Mouse (Mus musculus): ENCODE measurements around the gene Wwox. TPM values are rescaled to one million over a fixed set of nuclear protein-coding genes. Genes with fewer than 3 reads are reported as not detected.
A peak's percentile ranks its signal among the peaks of the same experiment; 100 is the strongest.

Wwox gene
- polyA plus RNA-seq, 1 experiment from 2014 or later = 11.6 TPM

- Histone ChIP-seq H3K36me3 (ENCODE audit: insufficient read depth, low read length) (no peaks in the 10 kb centered on the region), H3K9me3 (ENCODE audit: low read length) (no peaks in the 10 kb centered on the region), H3K27ac (ENCODE audit: low read length) (no peak overlapping the region), H3K4me1 (ENCODE audit: insufficient read depth, low read depth, low read length) (no peaks in the 10 kb centered on the region), H3K4me2 (replicated peaks; ENCODE audit: low read depth, low read length) (no peak overlapping the region), H3K4me3 (ENCODE audit: low read depth, low read length) (no peak overlapping the region), H3K27me3 (replicated peaks; ENCODE audit: insufficient read depth, low read length) (no peaks in the 10 kb centered on the region), H3K9ac (replicated peaks; ENCODE audit: low read depth) (no peak overlapping the region)
- DNase-seq (ENCODE audit: low spot score) = no peak
- TF ChIP-seq CTCF (IDR thresholded peaks at IDR 0.05) (no peak), EP300 (IDR thresholded peaks at IDR 0.05) (no peak)
- no peak for ATAC-seq
- WGBS = 93% methylated on average over 9 of the region's 9 CpGs
These were observed 367.5 kb downstream of the Wwox start for GRCm38 (mm10) chr8:114806826-114807420.

- no peak for DNase-seq (ENCODE audit: low spot score)
- Histone ChIP-seq H3K27ac (ENCODE audit: low read length) (no peak overlapping the region), H3K9ac (replicated peaks; ENCODE audit: low read depth) (no peak overlapping the region), H3K4me1 (ENCODE audit: insufficient read depth, low read depth, low read length) (no peaks in the 10 kb centered on the region), H3K4me2 (replicated peaks; ENCODE audit: low read depth, low read length) (no peak overlapping the region), H3K36me3 (ENCODE audit: insufficient read depth, low read length) (no peaks in the 10 kb centered on the region), H3K4me3 (ENCODE audit: low read depth, low read length) (no peak overlapping the region), H3K9me3 (ENCODE audit: low read length) (no peaks in the 10 kb centered on the region), H3K27me3 (replicated peaks; ENCODE audit: insufficient read depth, low read length) (no peaks in the 10 kb centered on the region)
- no peak for ATAC-seq
- 89% methylated on average over 22 of the region's 22 CpGs for WGBS
- TF ChIP-seq CTCF (IDR thresholded peaks at IDR 0.05) = no peak
These were observed 368.4 kb downstream of the Wwox start for GRCm38 (mm10) chr8:114807676-114808426.

DNA sequence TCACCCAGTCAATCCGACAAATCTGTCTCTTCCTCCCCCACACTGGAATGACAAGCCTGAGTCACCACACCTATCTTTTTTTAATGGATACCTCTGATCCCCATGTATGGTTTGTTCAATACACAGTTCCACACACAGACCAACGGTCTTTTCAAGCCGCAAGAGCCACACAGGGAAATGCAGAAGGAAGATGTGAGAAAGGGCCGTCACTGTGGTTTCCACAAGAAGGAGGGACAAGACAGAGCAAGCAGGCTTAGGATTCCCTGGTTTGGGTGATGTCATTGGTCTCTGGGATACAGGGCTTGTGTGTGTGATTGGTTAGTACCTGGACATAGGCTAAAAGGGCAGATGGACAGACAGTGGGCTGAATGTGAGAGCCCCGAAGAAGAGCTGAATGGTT, 371.0 kb downstream of the Wwox start:
- ATAC-seq = no peak
- Histone ChIP-seq H3K36me3 (ENCODE audit: insufficient read depth, low read length) (no peaks in the 10 kb centered on the region), H3K9ac (replicated peaks; ENCODE audit: low read depth) (no peak overlapping the region), H3K4me2 (replicated peaks; ENCODE audit: low read depth, low read length) (no peak overlapping the region), H3K4me3 (ENCODE audit: low read depth, low read length) (no peak overlapping the region), H3K27me3 (replicated peaks; ENCODE audit: insufficient read depth, low read length) (no peaks in the 10 kb centered on the region), H3K9me3 (ENCODE audit: low read length) (no peaks in the 10 kb centered on the region), H3K27ac (ENCODE audit: low read length) (no peak overlapping the region), H3K4me1 (ENCODE audit: insufficient read depth, low read depth, low read length) (no peaks in the 10 kb centered on the region)
- no peak for DNase-seq (ENCODE audit: low spot score)
- TF ChIP-seq EP300 (IDR thresholded peaks at IDR 0.05) = no peak
- no peak for TF ChIP-seq CTCF (IDR thresholded peaks at IDR 0.05)
- WGBS = 90% methylated on average over 5 of the region's 5 CpGs

GRCm38 (mm10) chr8:114813830-114814229, 374.4 kb downstream of the Wwox start:
- Histone ChIP-seq H3K9ac (replicated peaks; ENCODE audit: low read depth) (no peak overlapping the region), H3K36me3 (ENCODE audit: insufficient read depth, low read length) (no peaks in the 10 kb centered on the region), H3K4me2 (replicated peaks; ENCODE audit: low read depth, low read length) (no peak overlapping the region), H3K27me3 (replicated peaks; ENCODE audit: insufficient read depth, low read length) (no peaks in the 10 kb centered on the region), H3K27ac (ENCODE audit: low read length) (no peak overlapping the region), H3K4me1 (ENCODE audit: insufficient read depth, low read depth, low read length) (no peaks in the 10 kb centered on the region), H3K4me3 (ENCODE audit: low read depth, low read length) (no peak overlapping the region), H3K9me3 (ENCODE audit: low read length) (no peaks in the 10 kb centered on the region)
- no peak for ATAC-seq
- no peak for DNase-seq (ENCODE audit: low spot score)
- TF ChIP-seq CTCF (IDR thresholded peaks at IDR 0.05) (no peak), EP300 (IDR thresholded peaks at IDR 0.05) (no peak)
- WGBS = 92% methylated on average over 10 of the region's 10 CpGs

- peak; percentile 90 for ATAC-seq
- peak; percentile 81 for DNase-seq (ENCODE audit: low spot score)
- Histone ChIP-seq H3K4me1 (ENCODE audit: insufficient read depth, low read depth, low read length) (no peaks in the 10 kb centered on the region), H3K9ac (replicated peaks; ENCODE audit: low read depth) (no peak overlapping the region), H3K4me3 (ENCODE audit: low read depth, low read length) (no peak overlapping the region), H3K27ac (ENCODE audit: low read length) (peak overlapping the region; percentile 51), H3K36me3 (ENCODE audit: insufficient read depth, low read length) (no peaks in the 10 kb centered on the region), H3K4me2 (replicated peaks; ENCODE audit: low read depth, low read length) (no peak overlapping the region), H3K9me3 (ENCODE audit: low read length) (no peaks in the 10 kb centered on the region), H3K27me3 (replicated peaks; ENCODE audit: insufficient read depth, low read length) (no peaks in the 10 kb centered on the region)
- WGBS = 36% methylated on average over 10 of the region's 10 CpGs
- TF ChIP-seq EP300 (IDR thresholded peaks at IDR 0.05) = peak; percentile 90
- TF ChIP-seq CTCF (IDR thresholded peaks at IDR 0.05) = no peak
These were observed 375.6 kb downstream of the Wwox start for GRCm38 (mm10) chr8:114814769-114815736.

GRCm38 (mm10) chr8:114816343-114816742, 376.9 kb downstream of the Wwox start:
- ATAC-seq (no peak), DNase-seq (ENCODE audit: low spot score) (peak; percentile 15)
- Histone ChIP-seq H3K9me3 (ENCODE audit: low read length) (no peaks in the 10 kb centered on the region), H3K4me2 (replicated peaks; ENCODE audit: low read depth, low read length) (no peak overlapping the region), H3K4me1 (ENCODE audit: insufficient read depth, low read depth, low read length) (no peaks in the 10 kb centered on the region), H3K27me3 (replicated peaks; ENCODE audit: insufficient read depth, low read length) (no peaks in the 10 kb centered on the region), H3K4me3 (ENCODE audit: low read depth, low read length) (no peak overlapping the region), H3K27ac (ENCODE audit: low read length) (no peak overlapping the region), H3K36me3 (ENCODE audit: insufficient read depth, low read length) (no peaks in the 10 kb centered on the region), H3K9ac (replicated peaks; ENCODE audit: low read depth) (no peak overlapping the region)
- 61% methylated on average over 12 of the region's 12 CpGs for WGBS
- TF ChIP-seq CTCF (IDR thresholded peaks at IDR 0.05) (no peak), EP300 (IDR thresholded peaks at IDR 0.05) (no peak)

Data from lung, postnatal 0 days (tissue).